Mouse (Mus musculus): ENCODE measurements around the gene S100a4.

Gene S100a4

GRCm38 (mm10) chr3:90603623-90604022 is at the start of gene S100a4:
TSS of gene S100a4 (plus strand) at chr3:90603771.
- DNase-seq = no peak

DNA sequence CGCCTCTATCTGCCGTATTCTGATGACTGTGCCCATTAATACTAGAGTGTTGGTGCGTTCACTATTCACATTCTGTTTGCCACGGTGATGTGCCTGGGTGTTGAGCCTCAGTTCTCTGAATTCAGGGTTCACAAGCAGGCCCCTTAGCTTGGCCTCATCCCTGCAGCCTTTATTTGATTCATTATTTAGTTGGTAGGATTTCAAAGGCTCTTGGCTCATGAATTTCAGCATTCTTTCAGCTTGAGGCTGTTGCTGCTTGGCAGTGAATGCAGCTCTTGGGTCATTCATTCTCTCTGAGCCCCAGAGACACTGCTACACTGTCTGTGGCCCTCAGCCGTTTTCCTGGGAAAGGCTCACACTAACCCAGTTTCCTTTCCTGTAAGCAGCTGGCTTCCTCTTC is 47.6 kb upstream of the S100a4 start:
- DNase-seq = no peak

DNA sequence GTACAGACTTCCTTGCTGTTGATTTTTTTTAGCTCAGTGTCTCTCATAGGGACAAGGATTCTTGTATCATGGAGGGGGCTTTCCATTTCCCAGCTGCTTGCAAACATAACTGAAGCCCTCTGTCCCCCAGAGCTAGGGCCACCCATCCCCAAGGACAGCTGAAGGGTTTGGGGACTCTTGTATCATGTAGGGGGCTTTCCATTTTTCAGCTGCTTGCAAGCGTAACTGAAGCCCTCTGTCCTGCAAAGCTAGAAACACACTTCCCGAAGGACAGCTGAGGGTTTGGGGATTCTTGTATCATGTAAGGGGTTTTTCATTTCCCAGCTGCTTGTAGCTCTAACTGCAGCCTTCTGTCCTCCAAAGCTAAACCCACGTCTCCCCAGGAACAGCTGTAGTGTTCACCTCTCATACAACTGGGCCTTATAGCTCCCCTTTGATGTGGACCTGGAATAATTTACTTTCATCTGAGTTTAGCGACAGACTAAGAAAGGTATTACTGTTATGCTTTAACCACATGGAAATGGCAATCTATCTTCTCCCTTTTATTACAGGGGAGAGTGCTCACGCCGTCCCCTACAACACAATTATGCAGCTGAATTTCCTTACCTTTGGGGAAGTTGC is 43.5 kb upstream of the S100a4 start, which contains the start of gene S100a3:
S100a3 (plus strand) TSS at position 571 of the 621 bp plus-strand sequence.
- DNase-seq = no peak

DNA sequence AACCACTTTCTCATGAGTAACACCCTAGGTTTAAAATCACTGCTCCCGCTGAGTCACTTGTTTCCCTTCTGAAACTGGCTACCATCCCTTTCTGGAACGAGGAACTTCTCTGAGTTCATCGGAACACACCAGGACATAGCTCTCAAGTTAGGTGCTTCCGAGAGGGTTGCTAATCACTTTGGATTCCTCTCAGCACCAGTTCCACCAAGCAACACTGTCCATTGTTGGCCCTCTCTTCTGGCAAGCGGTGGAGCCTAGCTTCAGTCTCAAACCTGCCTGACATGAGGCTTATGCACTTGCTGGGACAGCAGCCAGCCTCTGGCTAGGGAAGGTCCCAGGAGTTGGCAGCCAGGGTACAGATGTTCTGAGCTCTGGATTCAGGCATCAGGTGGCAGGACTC is 28.9 kb upstream of the S100a4 start:
- no peak for DNase-seq

GRCm38 (mm10) chr3:90575320-90575719 is 28.3 kb upstream of the S100a4 start:
- DNase-seq = no peak

DNA sequence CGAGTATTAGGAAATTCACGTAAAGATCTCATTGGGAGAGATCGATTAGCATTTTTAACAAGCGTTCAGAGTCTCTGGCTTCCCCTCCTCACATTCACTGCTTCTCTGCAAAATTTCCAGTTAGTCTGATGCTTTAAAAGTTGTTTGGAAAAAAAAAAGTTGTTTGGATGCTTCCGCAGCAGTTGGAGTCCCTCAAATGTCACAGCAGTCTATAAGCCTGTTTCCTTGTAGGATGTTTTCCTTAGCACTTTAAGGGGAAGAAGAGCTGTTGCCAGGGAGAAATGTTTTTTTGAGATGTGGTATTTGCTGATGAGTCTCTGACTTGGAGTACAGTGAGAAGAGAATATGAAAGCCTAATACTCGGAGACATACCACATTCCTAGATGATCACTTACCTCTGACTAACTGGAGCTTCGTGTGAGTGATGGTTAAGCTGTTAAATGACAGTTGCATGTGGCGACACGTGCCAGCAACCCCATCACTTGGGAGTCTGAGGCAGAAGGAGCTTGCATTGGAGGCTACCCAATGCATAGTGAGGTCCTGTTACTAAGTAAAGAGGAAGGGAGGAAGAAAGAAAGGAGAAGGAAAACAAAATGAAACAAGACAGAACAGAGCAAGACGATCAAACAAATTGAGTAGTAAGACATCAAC is 27.1 kb upstream of the S100a4 start:
- DNase-seq = no peak

DNA sequence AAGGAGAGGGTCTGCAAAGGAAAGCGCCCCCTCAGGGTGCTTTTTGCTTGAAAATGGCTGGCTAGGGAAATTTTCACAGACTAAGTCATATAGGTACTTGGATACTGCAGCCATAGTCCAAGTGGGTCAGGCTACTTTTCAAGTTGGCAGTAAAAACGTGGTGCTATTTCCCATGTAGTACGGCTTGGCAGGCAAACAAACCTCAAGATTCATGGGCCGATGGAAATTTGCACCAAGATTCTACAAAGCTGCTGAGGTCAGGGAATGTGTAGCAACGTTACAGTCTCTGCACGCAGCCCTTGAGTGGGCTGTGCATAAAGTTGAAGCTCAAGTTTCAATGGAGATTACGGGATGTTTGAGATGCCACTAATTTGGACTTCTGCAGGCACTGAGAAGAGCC is 24.1 kb upstream of the S100a4 start:
- no peak for DNase-seq

- DNase-seq = no peak
These were observed 22.4 kb upstream of the S100a4 start for GRCm38 (mm10) chr3:90581141-90581540.

DNA sequence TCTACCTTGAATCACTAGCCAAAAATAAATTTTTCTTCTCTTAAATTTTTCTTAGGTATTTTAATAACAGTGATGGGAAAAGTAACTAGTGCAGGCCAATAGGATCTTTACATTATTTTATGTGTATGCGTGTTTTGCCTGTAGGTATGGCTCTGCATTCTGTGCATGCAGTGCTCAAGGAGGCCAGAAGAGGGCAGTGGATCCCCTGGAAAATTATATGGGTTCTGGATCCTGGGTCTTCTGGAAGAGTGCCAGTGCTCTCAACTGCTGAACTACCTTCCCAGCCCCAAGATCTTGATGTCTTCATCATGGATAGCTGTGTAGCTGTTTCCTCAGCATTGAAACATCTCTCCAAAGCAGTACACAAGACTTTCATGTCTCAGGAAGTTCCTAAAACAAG is 21.4 kb upstream of the S100a4 start:
- peak; percentile 34 for DNase-seq

- no peak for DNase-seq
These were observed 21.0 kb upstream of the S100a4 start for GRCm38 (mm10) chr3:90582556-90582955.

DNA sequence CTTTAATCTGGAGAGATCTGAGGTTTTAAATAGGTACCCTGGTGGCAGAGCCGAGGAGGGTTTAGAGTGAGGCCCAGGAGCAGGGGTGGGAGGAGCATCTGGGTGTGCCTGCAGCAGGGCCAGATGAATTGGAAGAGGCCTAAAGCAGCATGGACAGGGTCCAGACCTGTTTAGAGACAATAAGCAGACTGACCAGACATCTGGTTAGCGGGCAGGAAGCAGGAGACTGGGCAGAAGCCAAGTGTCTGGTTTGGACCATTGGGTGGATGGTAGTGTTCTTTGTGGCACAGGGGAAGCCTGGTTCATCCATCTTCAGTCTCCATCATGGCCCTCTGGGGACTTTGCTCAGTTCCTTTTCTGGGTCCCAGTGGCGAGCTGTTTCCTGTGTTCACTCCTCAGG is 19.7 kb upstream of the S100a4 start:
- DNase-seq = no peak

DNA sequence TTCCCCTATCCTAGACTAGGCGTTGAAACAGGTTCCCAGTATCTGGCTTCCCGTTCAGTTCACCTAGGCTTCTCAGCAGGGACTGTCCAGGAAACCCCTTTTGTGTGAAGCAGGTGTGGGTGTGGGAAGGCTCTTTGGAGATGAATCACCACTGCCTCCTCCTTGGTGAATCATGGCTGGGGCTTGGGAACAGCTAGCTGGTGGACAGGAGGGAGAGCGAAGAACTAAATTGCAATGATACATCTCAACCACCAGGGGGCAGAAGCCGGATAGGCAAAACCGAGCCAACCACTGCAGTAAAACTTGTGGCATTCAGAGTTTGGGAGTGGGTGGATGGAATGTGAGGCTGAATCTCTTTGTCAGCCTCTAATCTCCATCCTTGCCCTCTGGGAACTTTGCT is 18.0 kb upstream of the S100a4 start:
- DNase-seq = peak; percentile 64

- DNase-seq = peak; percentile 58
These were observed 17.4 kb upstream of the S100a4 start for GRCm38 (mm10) chr3:90586016-90586643.

DNA sequence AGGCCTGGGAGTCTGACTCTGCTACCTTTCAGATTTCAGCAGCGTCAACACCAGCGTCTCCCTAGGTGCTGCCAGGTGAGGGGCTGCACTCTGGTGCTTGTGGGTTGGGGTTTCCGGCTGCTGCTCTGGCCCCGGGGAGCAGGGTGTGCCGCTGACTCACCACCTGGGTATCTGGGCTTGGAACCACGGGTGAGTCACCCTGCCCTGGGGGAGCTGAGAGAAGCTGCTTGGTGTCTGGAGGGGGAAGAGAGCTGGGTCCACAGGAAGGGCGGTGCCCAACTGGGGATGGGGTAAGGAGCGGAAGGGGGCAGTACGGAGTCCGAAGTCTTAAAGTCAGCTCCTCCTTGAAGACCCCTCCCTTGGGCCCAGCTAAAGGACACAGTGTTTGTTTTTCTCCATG is 16.7 kb upstream of the S100a4 start:
- DNase-seq = peak; percentile 87

DNA sequence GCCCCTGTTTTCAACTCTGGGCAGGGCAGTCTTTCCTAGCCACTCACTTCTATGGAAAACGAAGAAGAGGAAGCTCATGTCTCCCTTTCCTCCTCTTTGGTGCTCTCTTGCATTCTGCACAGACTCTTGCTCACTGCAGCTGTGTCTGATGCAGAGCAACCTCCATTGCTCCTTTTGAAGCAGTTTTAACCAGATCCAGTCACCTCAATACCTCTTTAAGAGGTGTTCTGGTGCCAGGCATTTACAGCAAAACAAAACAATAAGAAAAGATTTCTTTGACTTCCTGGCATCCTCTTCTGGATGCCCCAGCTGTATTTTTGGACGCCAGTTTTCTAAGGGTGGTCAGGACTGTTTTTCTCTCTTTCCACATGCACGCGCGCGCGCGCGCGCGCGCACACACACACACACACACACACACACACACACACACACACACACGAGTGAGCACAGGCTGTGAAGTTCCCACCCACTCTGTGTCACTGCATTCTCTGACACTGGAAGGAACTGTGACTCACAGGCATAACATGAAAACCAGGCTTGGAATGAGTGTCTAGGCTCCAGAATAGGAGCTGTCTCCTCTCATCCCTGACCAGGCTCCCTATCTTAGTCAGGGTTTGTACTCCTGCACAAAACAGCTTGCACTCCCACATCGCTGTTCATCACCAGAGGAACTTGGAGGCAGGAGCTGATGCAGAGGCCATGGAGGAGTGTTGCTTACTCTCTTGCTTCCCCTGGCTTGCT is 16.0 kb upstream of the S100a4 start:
- peak; percentile 22 for DNase-seq

- peak; percentile 59 for DNase-seq
These were observed 14.2 kb upstream of the S100a4 start for GRCm38 (mm10) chr3:90589390-90589789.

DNA sequence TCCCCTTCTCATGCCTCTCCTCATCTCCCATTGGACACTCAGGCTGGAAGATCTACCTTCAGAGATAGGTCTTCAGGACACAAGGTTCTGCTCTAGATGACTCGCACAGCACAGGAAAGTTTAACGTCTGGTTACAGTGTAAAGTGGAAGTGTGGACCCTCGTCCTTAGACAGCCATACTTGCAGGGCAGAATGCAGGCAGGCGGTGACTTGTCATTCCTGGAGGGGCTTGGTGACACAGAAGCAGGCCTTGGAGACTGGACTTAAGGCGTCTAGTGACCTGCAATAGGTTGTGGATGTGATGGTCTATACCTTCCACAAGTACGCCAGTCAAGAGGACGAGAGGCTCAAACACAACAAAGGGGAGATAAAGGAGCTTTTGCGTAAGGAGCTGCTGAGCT is 13.6 kb upstream of the S100a4 start, which contains the start of gene S100a2:
S100a2 (plus strand) TSS at position 301 of the 400 bp plus-strand sequence.
- no peak for DNase-seq

- DNase-seq = no peak
These were observed 9.1 kb upstream of the S100a4 start for GRCm38 (mm10) chr3:90594466-90594865.

DNA sequence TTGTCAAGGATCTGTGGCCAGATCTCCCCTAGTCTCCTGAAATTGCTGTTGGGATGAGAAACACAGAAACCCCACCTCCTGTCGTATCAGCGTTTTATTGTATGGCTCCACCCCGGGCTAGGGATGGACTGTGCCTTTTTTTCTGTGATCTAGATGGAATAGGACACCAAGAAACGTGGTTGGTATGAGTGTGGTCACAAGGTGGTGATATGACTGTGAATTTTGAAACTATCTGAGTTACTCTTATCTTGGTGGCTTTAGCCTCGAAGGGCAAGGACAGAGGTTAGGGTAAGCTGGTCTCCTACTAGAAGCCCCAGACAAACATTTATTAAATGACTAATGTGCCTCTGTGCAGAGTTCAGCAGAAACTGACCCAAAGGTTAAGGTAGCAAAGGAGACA is 8.0 kb upstream of the S100a4 start:
- no peak for DNase-seq

- no peak for DNase-seq
These were observed 6.8 kb upstream of the S100a4 start for GRCm38 (mm10) chr3:90596810-90597209.

GRCm38 (mm10) chr3:90597736-90598135 is 5.8 kb upstream of the S100a4 start:
- DNase-seq = no peak

DNA sequence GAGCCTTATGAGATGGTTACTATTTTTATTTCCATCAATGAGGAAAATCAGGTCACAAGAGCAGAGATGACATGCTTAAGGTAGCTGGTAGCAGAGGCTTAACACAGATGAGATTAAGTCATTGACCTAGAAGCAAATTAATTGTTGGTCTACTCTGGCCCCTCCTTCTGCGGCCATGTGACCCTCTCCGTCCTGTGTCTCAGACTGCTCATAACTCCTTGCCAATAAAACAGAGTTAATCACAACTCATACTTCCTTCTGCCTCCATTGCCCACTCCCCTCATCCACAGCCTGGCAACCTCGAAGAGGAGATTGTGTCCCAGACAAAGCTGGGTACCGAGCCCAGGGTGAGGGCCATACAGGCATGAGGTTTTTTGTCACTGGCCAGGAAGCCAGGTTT is 5.4 kb upstream of the S100a4 start:
- DNase-seq = no peak

DNA sequence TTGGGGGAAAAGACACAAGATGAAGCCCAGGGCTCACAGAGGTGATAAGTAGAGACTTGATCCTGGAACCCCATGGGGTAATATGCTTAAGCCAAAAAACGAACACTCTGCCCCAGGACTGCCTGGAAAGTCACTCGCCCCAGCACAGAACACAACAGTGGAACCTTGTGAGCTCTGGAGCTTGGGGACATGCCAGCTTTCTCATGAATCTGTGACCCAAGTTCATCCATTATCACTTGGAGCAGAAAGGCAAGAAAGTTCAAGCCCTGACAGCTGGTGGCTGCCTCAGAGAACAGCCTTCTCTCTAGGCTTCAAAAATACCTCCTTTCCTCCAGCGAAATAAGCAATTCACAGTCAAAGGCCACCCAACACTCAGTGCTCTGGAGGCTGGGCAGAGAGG is 4.2 kb upstream of the S100a4 start:
- no peak for DNase-seq

GRCm38 (mm10) chr3:90600036-90600435 is 3.5 kb upstream of the S100a4 start:
- no peak for DNase-seq

All from thymus, postnatal 25 days (tissue).